Mouse (Mus musculus): ENCODE results near the gene Cers1.

Gene Cers1

DNA sequence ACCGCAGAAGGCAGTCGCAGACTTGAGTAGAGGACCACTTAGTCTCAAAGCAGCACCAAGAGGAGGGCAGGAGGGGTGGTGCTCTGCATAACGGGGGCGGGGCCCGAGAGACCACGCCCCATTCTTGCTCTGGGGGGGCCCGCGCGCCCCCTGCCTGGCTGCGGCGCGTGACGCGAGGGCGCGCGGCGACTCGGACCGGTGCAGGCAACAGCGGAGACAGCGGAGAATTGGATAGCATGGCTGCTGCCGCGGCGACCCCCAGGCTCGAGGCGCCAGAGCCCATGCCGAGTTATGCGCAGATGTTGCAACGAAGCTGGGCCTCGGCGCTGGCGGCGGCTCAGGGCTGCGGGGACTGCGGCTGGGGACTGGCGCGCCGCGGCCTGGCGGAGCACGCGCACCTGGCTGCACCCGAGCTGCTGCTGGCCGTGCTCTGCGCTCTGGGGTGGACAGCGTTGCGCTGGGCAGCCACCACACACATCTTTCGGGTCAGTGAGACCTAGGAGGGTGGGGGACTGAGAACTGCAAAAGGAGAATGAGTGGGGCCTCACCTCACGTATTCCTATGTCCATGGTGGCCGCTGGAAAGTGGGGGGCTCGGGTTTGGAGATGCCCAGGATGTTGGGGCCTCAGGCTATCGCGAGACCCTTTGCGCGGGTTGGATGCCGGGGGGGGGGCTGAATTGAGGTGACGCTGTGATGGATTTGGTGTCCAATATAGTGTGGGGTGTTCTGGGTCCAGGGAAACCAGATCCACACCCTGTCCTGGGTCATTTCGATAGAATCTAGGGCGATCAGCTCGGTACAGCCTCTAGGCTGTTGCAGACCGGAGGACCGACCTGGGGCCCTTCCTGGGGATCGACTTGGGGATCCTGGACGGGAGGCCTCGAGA is at the start of gene Cers1:
Cers1 (plus strand) TSS at position 152 of the 887 bp plus-strand sequence.
- DNase-seq (ENCODE audit: low spot score): no peak

DNA sequence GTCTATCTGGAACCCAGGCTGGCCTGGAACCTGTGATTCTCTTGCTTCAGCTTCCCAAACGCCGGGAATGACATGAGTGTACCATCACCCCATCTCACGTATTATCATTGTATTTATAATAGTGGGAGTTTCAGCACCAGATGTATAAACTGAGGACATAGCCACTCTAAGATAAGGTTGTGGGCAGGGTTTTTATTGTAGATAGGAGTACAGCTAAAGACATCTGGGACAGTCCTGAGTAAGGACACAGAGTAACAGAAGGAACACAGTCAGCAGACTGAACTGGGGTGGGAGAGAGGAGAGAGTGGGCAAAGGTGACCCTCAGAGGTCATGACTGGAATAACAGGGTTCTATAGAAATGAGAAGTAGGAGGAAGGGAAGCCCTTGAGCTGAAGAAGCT is 47.9 kb upstream of the Cers1 start:
- DNase-seq (ENCODE audit: low spot score): no peak

DNA sequence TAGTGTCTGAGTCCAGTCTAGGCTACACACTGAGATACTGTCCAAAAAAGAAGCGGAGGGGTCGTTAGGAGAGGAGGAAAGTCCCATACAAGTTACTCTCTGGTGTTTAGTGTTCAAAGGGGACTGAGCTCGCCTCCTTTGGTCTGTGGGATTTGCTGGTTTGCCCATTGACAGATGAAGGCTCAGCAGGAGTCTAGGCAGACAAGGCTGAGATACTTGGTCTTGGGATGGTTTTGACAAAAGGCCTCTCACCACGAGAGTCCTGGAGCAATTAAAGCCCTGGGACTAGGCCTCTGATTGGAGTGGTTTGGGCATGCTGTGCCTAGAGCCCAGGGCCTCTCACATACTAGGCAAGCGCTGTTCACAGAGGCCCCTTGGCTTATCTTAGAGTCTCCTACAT is 47.3 kb upstream of the Cers1 start:
- no peak for DNase-seq (ENCODE audit: low spot score)

DNA sequence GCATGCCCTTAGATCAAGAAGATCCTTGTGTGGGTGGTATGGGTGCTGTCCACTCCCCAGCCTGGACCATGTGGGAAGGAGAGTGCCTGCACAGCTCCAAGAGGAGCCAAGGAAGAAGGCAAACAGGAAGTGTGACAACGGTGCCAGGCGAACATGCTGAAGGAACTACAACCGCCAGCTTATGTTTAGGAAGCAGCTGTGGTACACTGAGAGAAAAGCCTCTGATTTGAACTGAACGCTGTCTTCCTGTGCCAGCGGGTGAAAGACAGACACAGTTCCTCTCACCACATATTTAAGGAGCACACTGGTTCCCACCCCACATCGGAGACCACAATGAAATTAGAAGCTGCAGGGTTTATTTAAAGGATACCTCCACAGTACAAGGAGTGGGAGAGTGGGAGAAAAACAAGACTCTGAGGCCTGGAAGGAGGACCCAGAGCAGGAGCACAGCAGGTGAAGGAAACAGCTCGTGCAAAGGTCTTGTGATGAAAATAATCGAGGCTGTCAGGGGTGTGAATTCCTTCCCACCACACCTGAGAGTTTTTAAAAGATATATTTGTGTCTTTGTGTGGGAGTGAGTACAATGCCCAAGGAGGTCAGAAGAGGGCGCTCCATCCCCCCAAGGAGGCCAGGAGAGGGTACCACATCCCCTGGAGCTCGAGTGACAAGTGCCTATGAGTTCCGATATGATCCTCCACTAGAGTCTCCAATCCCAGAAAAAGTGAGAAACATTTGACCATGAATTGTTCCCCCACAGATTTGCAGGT is 46.6 kb upstream of the Cers1 start:
- DNase-seq (ENCODE audit: low spot score): no peak

DNA sequence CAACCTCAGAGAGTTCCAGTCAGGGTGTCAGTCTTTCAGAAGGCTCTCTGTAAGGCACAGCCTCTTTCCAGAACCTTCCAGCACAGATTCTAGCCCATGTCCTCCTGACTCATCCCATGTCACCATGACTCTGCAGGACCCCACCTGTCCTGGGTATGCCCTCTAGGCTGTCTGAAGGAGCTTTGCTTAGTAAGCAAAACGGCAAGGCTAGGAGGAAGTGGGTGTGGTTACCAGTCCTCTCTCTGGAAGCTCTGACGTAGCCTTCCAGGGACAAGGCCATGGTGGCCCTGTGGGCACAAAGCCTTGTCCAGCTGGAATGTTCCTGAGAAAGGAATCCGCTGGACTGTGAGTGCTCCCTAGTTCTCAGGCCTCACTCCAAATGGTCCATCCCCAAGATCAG is 42.6 kb upstream of the Cers1 start:
- no peak for DNase-seq (ENCODE audit: low spot score)

DNA sequence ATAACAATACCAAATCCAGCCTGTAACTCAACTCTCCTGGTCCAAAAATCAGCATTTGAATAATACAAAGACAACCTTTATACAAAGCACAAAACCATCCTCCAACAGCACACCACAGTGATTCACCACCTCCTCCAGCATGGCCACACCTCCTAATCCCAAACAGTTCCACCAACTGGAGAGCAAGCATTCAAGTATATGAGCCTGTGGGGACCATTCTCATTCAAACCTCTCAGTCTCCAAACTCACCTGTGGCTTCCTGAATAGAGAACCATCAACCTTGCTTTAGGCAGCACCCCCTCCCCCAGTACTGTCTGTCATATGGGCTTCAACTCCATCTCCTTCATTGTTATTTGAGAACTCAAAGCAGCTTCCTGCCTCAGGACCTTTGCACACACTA is 41.2 kb upstream of the Cers1 start:
- DNase-seq (ENCODE audit: low spot score): no peak

DNA sequence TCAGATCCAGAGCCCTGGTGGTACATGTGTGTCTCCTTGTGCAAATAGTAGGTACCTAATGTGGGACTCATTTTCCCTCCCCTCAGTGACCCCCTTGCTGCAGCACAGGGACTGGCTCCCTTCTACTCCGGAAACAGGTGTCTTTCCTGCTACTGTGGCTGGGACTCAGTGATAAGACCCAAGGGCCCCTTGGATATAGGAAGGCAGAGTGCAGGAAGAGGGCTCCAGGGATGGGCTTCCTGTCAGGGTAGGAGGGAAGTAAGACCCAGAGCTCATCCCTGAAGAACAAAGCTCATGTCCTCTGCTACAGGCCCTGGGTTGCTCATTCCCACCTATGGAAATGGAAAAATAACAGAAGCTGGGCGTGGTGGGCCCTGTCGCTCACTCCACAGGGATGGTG is 39.1 kb upstream of the Cers1 start:
- no peak for DNase-seq (ENCODE audit: low spot score)

DNA sequence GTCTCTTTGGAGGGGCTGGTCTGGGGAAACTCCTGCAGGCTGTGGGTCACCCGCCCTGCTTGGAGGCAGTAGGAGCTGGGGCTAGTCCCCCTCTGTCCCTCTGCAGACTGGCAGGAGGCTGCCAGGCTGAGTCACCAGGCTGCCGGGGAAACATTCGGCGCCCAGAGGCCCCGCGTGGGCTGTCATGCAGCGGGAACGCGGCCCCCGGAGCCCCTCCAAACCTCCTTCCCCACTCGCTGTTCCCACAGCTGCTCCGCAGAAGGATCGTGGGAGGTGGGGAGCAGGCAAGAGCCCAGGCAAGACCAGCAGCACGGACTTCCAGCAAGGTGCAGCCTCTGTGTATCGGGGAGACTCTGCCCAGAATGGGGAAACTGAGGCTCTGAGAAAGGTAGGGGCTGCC is 37.4 kb upstream of the Cers1 start:
- DNase-seq (ENCODE audit: low spot score): no peak

DNA sequence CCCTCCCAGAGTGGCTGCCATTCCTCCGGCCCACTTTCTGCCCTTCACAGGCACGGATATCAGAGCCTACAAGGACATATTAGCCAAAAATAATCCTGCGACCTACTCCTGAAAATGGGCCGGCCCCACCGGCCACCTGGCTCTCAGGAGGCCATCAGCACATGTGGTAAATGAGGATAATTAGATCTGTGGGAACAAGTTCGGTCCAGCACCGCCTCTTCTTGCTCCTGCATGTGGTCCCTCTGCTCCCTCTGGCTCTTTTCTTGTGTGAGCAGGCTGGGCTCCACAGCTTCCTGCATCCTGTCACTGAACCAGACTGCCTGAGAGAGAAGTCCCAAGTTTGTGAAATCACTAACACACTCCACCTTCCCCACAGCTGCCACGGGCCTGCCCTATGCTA is 36.3 kb upstream of the Cers1 start:
- DNase-seq (ENCODE audit: low spot score): no peak

DNA sequence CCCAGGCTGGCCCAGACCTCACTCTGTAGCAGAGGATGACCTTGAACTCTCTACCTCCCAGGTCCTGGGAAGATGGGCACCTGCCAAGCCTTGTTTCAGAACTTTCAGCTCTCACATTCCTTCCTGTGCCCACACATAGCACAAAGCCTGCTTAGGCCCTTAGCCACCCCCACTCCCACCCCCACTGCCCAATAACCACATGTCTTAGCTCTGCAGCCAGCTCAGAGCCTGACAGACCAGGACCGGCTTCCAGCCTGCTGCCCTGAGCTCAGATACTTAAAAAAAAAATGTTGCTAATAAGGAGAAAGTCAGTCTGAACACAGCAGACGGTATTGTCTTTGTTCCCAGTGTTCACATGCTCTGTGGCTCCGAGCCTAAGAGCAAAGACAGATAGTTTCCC is 34.6 kb upstream of the Cers1 start:
- DNase-seq (ENCODE audit: low spot score): no peak

DNA sequence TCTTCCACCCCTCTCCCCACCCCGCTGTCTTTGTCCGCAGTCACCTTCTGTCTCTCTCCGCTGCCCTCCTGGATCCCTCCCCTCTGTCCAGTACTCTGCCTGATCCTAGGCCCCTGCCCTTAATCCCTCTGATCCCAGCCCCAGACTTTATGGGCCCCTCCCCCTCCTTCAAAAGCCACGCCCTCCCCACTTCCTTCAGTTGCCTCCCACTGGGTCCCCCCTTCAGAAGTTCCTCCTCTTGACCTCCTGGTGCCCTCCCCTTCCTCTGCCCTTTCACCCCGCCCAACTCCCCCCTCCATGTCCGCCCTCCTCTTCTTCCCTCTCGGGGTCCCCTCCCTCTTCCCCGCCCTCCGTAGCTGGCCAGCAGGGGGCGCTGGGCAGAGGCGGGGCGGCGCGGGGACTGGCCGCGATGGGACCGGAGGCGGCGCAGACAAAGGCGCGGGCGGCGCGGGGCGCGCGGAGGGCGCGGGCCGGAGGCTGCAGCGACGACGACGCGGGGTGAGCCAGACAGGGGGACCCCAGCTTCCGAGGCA is 32.9 kb upstream of the Cers1 start, which contains the start of gene Homer3:
Homer3 (plus strand) TSS at position 225 of the 533 bp plus-strand sequence.
- DNase-seq (ENCODE audit: low spot score): peak; percentile 42

DNA sequence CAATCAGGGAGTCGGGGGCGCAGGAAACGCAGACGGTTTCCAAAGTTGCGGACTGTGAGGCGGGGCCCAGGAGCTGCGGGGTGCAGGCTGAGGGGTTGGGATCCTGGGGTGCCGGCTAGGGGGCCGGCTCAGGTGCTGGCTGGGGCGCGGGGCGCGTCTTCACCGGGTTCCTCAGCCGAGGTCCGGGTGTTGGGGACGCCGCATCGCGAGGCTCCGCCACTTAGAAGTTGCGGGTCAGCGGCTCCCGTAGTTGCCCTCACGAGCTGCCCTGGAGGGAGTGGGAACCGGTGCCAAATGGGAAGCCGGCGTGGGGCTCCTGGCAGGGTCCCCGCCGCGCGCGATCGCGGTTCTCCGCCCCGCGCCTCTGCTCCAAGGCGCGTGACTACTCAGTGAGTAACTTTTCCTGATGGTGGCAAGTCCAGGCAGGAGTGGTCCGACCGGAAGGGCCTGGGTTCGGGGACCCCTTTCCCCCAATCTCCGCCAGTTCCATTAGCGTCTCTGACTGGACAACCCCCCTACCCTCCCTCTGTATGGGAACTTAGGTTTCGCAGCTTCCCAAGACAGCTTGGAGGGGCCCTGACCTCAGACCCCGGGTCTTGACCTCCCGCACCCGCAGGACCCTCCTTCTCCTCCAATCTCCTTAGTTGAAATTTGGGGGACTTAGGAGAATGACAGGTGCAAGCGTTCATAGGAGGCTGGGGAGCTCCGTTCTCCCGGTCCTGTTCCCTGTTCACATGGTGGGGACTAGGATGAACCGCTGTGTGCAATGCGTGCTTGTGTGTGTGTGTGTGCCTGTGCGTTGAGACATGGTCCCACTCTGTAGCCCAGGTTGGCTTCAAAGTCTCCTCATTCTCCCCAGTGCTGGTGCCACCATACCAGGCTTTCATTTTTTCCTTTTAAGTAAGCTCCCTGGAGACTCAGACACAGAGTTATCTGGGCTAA is 32.2 kb upstream of the Cers1 start:
- no peak for DNase-seq (ENCODE audit: low spot score)

DNA sequence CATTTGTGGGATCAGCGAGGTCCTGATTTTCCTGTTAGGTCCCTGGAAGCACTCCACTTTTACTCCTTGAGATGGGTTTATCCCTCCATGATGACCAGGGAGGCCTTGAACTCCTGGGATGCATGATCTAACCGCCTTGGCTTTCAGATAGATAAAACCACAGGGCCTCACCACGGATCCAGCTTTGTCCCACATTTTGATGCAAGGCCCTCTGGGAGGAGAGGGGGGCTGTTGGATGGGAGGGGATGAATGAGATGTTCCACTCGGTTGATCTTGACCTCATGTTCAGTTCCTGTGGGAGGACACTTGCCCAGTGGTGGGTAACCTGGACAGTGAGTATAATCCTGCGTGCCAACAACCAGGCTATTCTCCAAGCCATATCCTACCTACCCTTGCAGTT is 31.2 kb upstream of the Cers1 start:
- DNase-seq (ENCODE audit: low spot score): no peak

DNA sequence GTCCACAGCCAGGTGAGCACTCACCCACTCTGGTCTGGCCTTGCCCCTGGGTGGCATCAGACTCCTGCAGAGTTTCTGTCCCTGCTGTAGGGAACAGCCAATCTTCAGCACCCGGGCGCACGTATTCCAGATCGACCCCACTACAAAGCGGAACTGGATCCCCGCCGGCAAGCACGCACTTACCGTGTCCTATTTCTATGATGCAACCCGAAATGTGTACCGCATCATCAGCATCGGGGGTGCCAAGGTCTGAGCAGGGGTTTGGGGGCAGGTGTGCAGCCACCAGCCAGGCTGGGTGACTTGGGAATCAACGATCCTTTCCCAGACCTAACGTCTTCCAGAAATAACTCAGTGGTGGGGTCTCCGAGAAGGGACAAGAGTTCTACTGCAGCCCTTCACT is 30.3 kb upstream of the Cers1 start:
- DNase-seq (ENCODE audit: low spot score): no peak

DNA sequence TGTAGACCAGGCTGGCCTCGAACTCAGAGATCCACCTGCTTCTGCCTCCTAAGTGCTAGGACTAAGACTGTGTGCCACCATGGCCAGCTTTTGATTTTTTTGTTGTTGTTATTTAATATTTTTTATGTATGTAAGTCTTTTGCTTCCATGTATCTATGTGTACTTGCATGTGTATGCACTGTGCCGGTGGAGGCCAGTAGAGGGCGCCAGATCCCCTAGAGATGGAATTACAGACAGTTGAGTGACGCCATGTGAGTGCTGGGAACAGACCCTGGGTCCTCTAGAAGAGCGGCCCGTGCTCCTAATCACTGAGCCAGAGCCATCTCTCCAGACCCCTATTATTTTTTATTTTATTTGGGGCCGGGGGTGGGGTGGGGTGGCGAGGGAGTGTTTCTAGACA is 28.8 kb upstream of the Cers1 start:
- DNase-seq (ENCODE audit: low spot score): no peak

DNA sequence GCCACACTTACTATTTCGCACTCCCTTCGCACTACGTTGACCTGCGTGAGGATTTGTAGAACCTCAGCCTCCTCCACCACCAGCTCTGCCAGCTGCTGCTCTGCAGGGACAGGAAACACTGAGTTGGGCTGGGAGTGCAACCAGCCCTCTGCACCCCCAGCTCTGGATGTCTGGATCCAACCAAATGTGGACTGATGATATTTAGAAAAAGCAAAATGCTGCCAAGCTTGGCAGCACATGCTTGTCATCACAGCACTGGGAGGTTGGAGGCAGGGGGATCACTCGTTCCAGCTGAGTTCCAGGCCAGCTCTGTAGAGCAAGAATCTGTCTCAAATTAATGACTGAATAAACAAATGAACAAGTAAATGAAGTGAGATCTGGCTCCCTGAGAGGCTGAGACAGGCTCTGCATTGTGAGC is 21.6 kb upstream of the Cers1 start:
- no peak for DNase-seq (ENCODE audit: low spot score)

DNA sequence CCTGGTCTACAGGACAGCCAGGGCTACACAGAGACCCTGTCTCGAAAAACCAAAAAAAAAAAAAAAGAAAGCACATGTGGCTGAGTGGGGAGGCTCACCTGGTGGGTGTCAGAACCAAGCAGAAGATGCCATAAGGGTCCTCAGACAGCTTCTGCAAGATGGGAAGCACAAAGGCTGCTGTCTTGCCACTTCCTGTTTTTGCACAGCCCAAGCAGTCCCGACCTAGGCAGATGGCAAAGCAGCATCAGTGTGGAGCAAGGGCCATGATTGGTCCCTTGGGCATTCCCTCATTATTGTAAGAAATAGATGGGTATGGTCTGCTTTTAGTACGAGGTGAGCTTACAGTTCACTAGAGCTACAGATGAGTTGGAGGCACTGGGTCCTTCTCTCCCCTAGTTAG is 14.7 kb upstream of the Cers1 start:
- DNase-seq (ENCODE audit: low spot score): no peak

DNA sequence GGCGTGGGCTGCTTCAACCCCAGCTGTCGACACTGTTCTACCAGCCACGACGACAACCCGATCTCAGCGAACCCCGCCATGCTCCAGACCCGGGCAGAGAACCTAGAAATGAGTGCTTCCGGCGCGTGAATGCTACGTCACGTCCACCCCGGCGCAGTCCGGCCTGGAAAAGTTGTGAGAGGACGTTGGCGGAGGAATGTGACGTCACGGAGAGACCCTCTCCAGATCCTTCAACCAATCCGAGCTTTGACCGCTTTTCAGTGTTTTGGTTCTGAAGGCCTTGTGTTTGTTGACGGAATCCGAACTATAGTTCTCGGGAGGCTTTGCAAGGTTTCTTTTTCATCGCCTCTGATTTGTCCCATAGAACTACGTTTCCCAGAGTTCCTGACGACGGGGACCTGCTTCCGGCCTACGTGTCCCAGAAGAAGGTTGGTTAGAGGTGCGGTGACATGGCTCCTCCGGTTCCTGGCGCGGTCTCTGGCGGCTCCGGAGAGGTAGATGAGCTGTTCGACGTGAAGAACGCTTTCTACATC is 13.2 kb upstream of the Cers1 start, which contains the start of the genes Ddx49 and Cope:
Ddx49 (minus strand) TSS at position 132 of the 533 bp plus-strand sequence.
Cope (plus strand) TSS at position 161 of the 533 bp plus-strand sequence.
- DNase-seq (ENCODE audit: low spot score): peak; percentile 91

DNA sequence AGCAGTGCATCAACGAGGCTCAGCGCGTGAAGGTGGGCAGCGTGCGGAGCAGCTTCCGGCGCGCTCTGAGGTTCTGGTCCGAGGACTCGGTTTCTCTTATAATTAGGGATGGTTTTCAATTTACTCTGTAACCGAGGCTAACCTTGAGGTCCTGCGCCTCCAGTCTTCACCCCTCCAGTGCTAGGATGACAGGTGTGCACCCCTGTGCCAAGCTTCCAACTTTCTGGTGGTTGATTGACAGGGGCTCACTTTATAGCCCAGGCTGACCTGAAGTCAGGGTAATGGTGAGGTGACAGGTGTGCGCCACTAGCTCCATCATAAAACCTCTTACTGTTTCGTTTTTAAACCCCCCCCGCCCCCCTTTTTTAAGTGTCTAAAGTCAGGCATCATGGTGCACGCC is 12.7 kb upstream of the Cers1 start:
- no peak for DNase-seq (ENCODE audit: low spot score)

DNA sequence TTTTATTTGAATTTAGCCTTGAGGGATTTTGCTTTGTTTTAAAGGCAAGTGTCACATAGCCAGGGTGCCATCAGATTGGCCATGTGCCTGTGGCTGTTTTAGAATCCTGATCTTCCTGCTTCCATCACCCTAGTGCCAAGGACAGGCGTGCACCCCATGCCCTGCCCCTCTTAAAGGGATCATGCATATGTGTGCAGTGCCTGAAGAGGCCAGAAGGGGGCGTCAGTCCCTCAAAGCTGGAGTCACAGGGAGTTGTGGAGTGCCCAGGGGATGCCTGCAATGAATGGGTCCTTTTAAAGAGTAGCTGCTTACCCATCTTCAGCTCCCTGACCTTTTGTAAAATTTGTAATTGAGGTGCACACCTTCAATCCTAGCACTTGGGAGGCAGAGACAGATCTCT is 6.3 kb upstream of the Cers1 start:
- DNase-seq (ENCODE audit: low spot score): no peak

DNA sequence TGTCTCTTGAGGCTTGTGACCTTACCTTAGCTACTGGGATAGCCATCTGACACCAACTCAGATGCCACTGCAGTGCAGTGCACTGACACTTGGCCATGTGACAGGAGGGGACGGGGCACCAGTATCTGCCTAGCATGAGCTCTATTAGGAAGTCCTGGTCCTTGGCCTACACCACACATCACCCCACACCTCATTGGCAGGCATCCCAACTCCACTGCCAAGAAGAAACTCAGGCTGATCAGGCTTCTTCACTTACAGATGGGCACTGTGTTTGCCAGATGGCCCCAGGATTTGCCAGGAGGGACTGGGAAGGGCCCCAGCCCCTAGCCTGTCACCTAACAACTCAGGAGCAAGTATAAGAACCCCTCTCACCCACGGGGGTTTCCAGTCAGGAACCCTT is 2.2 kb upstream of the Cers1 start:
- DNase-seq (ENCODE audit: low spot score): no peak
